In genomic region chr9:108687181-108687580, GRCm38 (mm10) we compare ENCODE assay signal across 15 mouse cellular contexts. TPM values are rescaled to one million over a fixed set of nuclear protein-coding genes. Genes with fewer than 3 reads are reported as not detected.
DNase-seq lines count a peak whose midpoint lies in the region; ATAC-seq and TF ChIP-seq lines count a peak whose summit lies in the region.
"Had no signal": no experiment of that assay in that cellular context is flagged by ENCODE, and none has a peak within 500 bp of the region (broad histone marks: within the 10 kb centered on the region; RNA-seq: fewer than 3 reads in every experiment).

No protein-coding gene starts in this region.

- no peak overlapping the region for H3K4me3 ChIP-seq in intestine, postnatal 0 days (ENCODE audit: low read depth, low read length)
- H3K4me3 ChIP-seq in intestine, embryonic 15.5 days (replicated peaks), result no peak overlapping the region
- no peak overlapping the region for H3K4me3 ChIP-seq in lung, embryonic 14.5 days (ENCODE audit: low read depth, low read length)
- no peak overlapping the region for H3K4me3 ChIP-seq in CH12.LX (replicated peaks in 1 of 3; ENCODE audit: low read depth in 2 of 3, low read length in 2 of 3, poor library complexity in 1 of 3)
- H3K4me3 ChIP-seq in small intestine, adult 2 months (ENCODE audit: low read depth, low read length), result no peak overlapping the region
- H3K4me3 ChIP-seq: embryonic facial prominence, embryonic 13.5 days; forebrain, embryonic 12.5 days; heart, embryonic 10.5 days; hindbrain, embryonic 13.5 days had no signal

- H3K9ac ChIP-seq in intestine, postnatal 0 days (ENCODE audit: low read depth, low read length), result no peak overlapping the region
- no peak overlapping the region for H3K9ac ChIP-seq in intestine, embryonic 15.5 days
- no peak overlapping the region for H3K9ac ChIP-seq in lung, embryonic 14.5 days
- H3K9ac ChIP-seq in CH12.LX (ENCODE audit: insufficient read depth, low read depth), result no peak overlapping the region
- H3K9ac ChIP-seq: embryonic facial prominence, embryonic 13.5 days; forebrain, embryonic 12.5 days; forebrain, postnatal 0 days had no signal

- DNase-seq in lung, embryonic 14.5 days, result no peak
- DNase-seq in lung, postnatal 25 days (ENCODE audit: low spot score), result no peak
- no peak for DNase-seq in CH12.LX (ENCODE audit: extremely low read depth)
- DNase-seq: cerebellum, adult 9-11 months; forebrain, postnatal 0 days; gastrocnemius, postnatal 36 days; heart, adult 18-20 months; heart, postnatal 10 days had no signal

- 69% methylated on average over 6 of the region's 6 CpGs for WGBS in intestine, postnatal 0 days
- WGBS in intestine, embryonic 15.5 days, result 87% methylated on average over 6 of the region's 6 CpGs
- 53% methylated on average over 6 of the region's 6 CpGs for WGBS in lung, embryonic 14.5 days
- whole genome bisulfite sequencing in small intestine, adult 2 months, result 33% methylated on average over 6 of the region's 6 CpGs

- no peaks in the 10 kb centered on the region for H3K27me3 ChIP-seq in intestine, postnatal 0 days (replicated peaks; ENCODE audit: control insufficient read depth, insufficient read depth, low read length)
- H3K27me3 ChIP-seq in intestine, embryonic 15.5 days (replicated peaks), result no peaks in the 10 kb centered on the region
- no peaks in the 10 kb centered on the region for H3K27me3 ChIP-seq in lung, embryonic 14.5 days (ENCODE audit: insufficient read depth, low read length)
- no peaks in the 10 kb centered on the region for H3K27me3 ChIP-seq in CH12.LX (replicated peaks)
- H3K27me3 ChIP-seq in small intestine, adult 2 months (ENCODE audit: control insufficient read depth, insufficient read depth, low read length), result no peaks in the 10 kb centered on the region
- H3K27me3 ChIP-seq: embryonic facial prominence, embryonic 13.5 days had no signal

- H3K9me3 ChIP-seq in intestine, postnatal 0 days (ENCODE audit: control insufficient read depth), result no peaks in the 10 kb centered on the region
- no peaks in the 10 kb centered on the region for H3K9me3 ChIP-seq in intestine, embryonic 15.5 days
- no peaks in the 10 kb centered on the region for H3K9me3 ChIP-seq in lung, embryonic 14.5 days (ENCODE audit: low read depth, low read length)
- H3K9me3 ChIP-seq in CH12.LX (replicated peaks; ENCODE audit: low read length), result no peaks in the 10 kb centered on the region
- H3K9me3 ChIP-seq: embryonic facial prominence, embryonic 13.5 days; forebrain, embryonic 12.5 days; heart, embryonic 10.5 days; hindbrain, embryonic 13.5 days had no signal

- dilution Hi-C loops in CH12.LX (cut with MboI; ENCODE audit: extremely low pct_ligation_motif_present, extremely low pct_unique_long_range_greater_than_20kb, low sequenced_read_pairs), result no loop called here

- no peak for TF ChIP-seq RAD21 in CH12.LX (IDR thresholded peaks at IDR 0.05; ENCODE audit: low read depth, low read length)

- no peak for ATAC-seq in intestine, postnatal 0 days
- no peak for ATAC-seq in intestine, embryonic 15.5 days
- no peak for ATAC-seq in lung, embryonic 14.5 days (ENCODE audit: insufficient read depth)
- ATAC-seq: forebrain, postnatal 0 days had no signal

- no peak for TF ChIP-seq CTCF in intestine, postnatal 0 days (IDR thresholded peaks at IDR 0.05; ENCODE audit: low read depth)
- TF ChIP-seq CTCF in lung, embryonic 14.5 days (IDR thresholded peaks at IDR 0.05; ENCODE audit: low read depth), result no peak
- TF ChIP-seq CTCF in CH12.LX (conservative IDR thresholded peaks at IDR 0.05 in 1 of 2, IDR thresholded peaks at IDR 0.05 in 1 of 2; ENCODE audit: low read depth in 2 of 2, low read length in 2 of 2), result no peak
- TF ChIP-seq CTCF in small intestine, adult 2 months (IDR thresholded peaks at IDR 0.05; ENCODE audit: extremely low read depth, insufficient read length, insufficient replicate concordance, low read depth, low read length), result no peak

- 0 out of 2 replicates have a peak overlapping the region, but pooled peaks have one; percentile 15 for H3K27ac ChIP-seq in intestine, postnatal 0 days (ENCODE audit: low read depth, low read length)
- H3K27ac ChIP-seq in intestine, embryonic 15.5 days, result no peak overlapping the region
- peak overlapping the region; percentile 51; the same call in 1 of the 2 replicates for H3K27ac ChIP-seq in lung, embryonic 14.5 days (ENCODE audit: low read depth)
- H3K27ac ChIP-seq in CH12.LX (ENCODE audit: insufficient read depth, low read depth), result no peak overlapping the region
- peak overlapping the region; percentile 87 for H3K27ac ChIP-seq in small intestine, adult 2 months (ENCODE audit: insufficient read depth, low read depth, low read length)
- H3K27ac ChIP-seq: embryonic facial prominence, embryonic 13.5 days; forebrain, embryonic 12.5 days; heart, embryonic 10.5 days; hindbrain, embryonic 13.5 days had no signal

- in situ Hi-C loops in CH12.LX (cut with MboI; ENCODE audit: low pct_ligation_motif_present, low pct_unique_long_range_greater_than_20kb, low sequenced_read_pairs), result no loop called here

- H3K36me3 ChIP-seq in intestine, postnatal 0 days (ENCODE audit: control insufficient read depth, insufficient read depth), result peaks cover 23% of the 10 kb centered on the region
- no peaks in the 10 kb centered on the region; the same call in 1 of the 2 replicates for H3K36me3 ChIP-seq in intestine, embryonic 15.5 days
- H3K36me3 ChIP-seq in lung, embryonic 14.5 days (ENCODE audit: insufficient read depth), result peaks cover 11% of the 10 kb centered on the region; the same call in 1 of the 2 replicates
- H3K36me3 ChIP-seq in CH12.LX (replicated peaks in 1 of 2; ENCODE audit: control insufficient read depth in 1 of 2, insufficient read depth in 1 of 2, low read length in 1 of 2), result peaks cover 7 to 29% of the 10 kb centered on the region in 2 experiments
- peaks cover 15% of the 10 kb centered on the region for H3K36me3 ChIP-seq in small intestine, adult 2 months (ENCODE audit: control insufficient read depth, insufficient read depth, low read length)

- TF ChIP-seq POLR2A in CH12.LX (IDR thresholded peaks at IDR 0.05; ENCODE audit: low read depth, low read length), result no peak
- no peak for TF ChIP-seq POLR2A in small intestine, adult 2 months (IDR thresholded peaks at IDR 0.05; ENCODE audit: low read depth, low read length)

- no peak for TF ChIP-seq EP300 in CH12.LX (IDR thresholded peaks at IDR 0.05; ENCODE audit: low read length)

- H3K79me2 ChIP-seq in CH12.LX (replicated peaks; ENCODE audit: control insufficient read depth, extremely low read depth, insufficient read depth, poor library complexity, severe bottlenecking), result no peaks in the 10 kb centered on the region

- peaks cover 10% of the 10 kb centered on the region for H3K4me1 ChIP-seq in intestine, postnatal 0 days (replicated peaks; ENCODE audit: control insufficient read depth, insufficient read depth, low read length)
- peaks cover 9% of the 10 kb centered on the region; the same call in 1 of the 2 replicates for H3K4me1 ChIP-seq in intestine, embryonic 15.5 days (replicated peaks)
- no peaks in the 10 kb centered on the region; the same call in 1 of the 2 replicates for H3K4me1 ChIP-seq in lung, embryonic 14.5 days (ENCODE audit: insufficient read depth)
- H3K4me1 ChIP-seq in CH12.LX (ENCODE audit: control insufficient read depth in 1 of 2, insufficient read depth in 2 of 2), result peaks cover 0 to 15% of the 10 kb centered on the region in 2 experiments; a peak in 2 of 4 replicates
- peaks cover 42% of the 10 kb centered on the region for H3K4me1 ChIP-seq in small intestine, adult 2 months (ENCODE audit: control insufficient read depth, insufficient read depth, insufficient read length, low read length)

- H3K4me2 ChIP-seq in intestine, postnatal 0 days (replicated peaks; ENCODE audit: low read depth), result no peak overlapping the region
- H3K4me2 ChIP-seq in intestine, embryonic 15.5 days (replicated peaks), result no peak overlapping the region
- H3K4me2 ChIP-seq in lung, embryonic 14.5 days, result no peak overlapping the region
- H3K4me2 ChIP-seq in CH12.LX (ENCODE audit: insufficient read depth, low read depth, poor library complexity, severe bottlenecking), result peak overlapping the region; percentile 32; the same call in 1 of the 2 replicates
- H3K4me2 ChIP-seq: embryonic facial prominence, embryonic 13.5 days; forebrain, embryonic 12.5 days; hindbrain, embryonic 13.5 days had no signal

TF ChIP-seq in CH12.LX, 34 proteins besides CTCF, POLR2A, EP300 and RAD21 (continues in another document):
- TF ChIP-seq ZNF384 (IDR thresholded peaks at IDR 0.05; ENCODE audit: low read depth, low read length) (no peak), CHD2 (IDR thresholded peaks at IDR 0.05; ENCODE audit: low read length) (no peak), USF2 (conservative IDR thresholded peaks at IDR 0.05; ENCODE audit: low read depth, low read length) (no peak), TBP (conservative IDR thresholded peaks at IDR 0.05; ENCODE audit: low read depth, low read length) (no peak), ZKSCAN1 (IDR thresholded peaks at IDR 0.05; ENCODE audit: borderline replicate concordance, low read depth, low read length) (no peak), MAX (IDR thresholded peaks at IDR 0.05; ENCODE audit: low read length) (no peak)

RNA-seq across cellular contexts. Expression of gene Prkar2a, which starts 1.9 kb away (rescaled TPM):
- 28.3 and 31.8 TPM in 2 replicates for polyA plus RNA-seq in intestine, postnatal 0 days (2015; fragmentation: Nextera tagmentation; extraction: Ambion mirVana)
- polyA plus RNA-seq in intestine, embryonic 15.5 days (2015; fragmentation: Nextera tagmentation; extraction: Ambion mirVana), result 51.9 and 55.0 TPM in 2 replicates
- polyA plus RNA-seq in lung, embryonic 14.5 days (2014; fragmentation: Nextera tagmentation; extraction: Ambion mirVana), result 35.0 and 38.1 TPM in 2 replicates
- 14.9 and 18.8 TPM in 2 replicates for total RNA-seq in CH12.LX (2012; rRNA removed)
- 10.1 and 13.6 TPM in 2 replicates for total RNA-seq in CH12.LX (2014; rRNA removed)
- polyA plus RNA-seq in CH12.LX (2012; ENCODE audit: insufficient read length, low read depth), result 41.4 and 44.4 TPM in 2 replicates
- polyA plus RNA-seq in small intestine, adult 2 months (2012; rRNA removed), result 17.6 and 31.5 TPM in 2 replicates

RNA-seq across cellular contexts. Expression of gene Slc25a20, which starts 25.3 kb away (rescaled TPM):
- polyA plus RNA-seq in intestine, postnatal 0 days (2015; fragmentation: Nextera tagmentation; extraction: Ambion mirVana), result 159 TPM in 2 replicates
- 77.1 and 83.3 TPM in 2 replicates for polyA plus RNA-seq in intestine, embryonic 15.5 days (2015; fragmentation: Nextera tagmentation; extraction: Ambion mirVana)
- 27.6 and 29.6 TPM in 2 replicates for polyA plus RNA-seq in lung, embryonic 14.5 days (2014; fragmentation: Nextera tagmentation; extraction: Ambion mirVana)
- total RNA-seq in CH12.LX (2012; rRNA removed) (15.9 and 20.9 TPM in 2 replicates), CH12.LX (2014; rRNA removed) (18.9 and 20.8 TPM in 2 replicates)
- 16.7 and 18.6 TPM in 2 replicates for polyA plus RNA-seq in CH12.LX (2012; ENCODE audit: insufficient read length, low read depth)
- 19.7 and 26.0 TPM in 2 replicates for polyA plus RNA-seq in small intestine, adult 2 months (2012; rRNA removed)

RNA-seq across cellular contexts. Expression of gene Arih2, which starts 38.0 kb away (rescaled TPM):
- 22.6 and 25.1 TPM in 2 replicates for polyA plus RNA-seq in intestine, postnatal 0 days (2015; fragmentation: Nextera tagmentation; extraction: Ambion mirVana)
- 41.0 and 46.4 TPM in 2 replicates for polyA plus RNA-seq in intestine, embryonic 15.5 days (2015; fragmentation: Nextera tagmentation; extraction: Ambion mirVana)
- polyA plus RNA-seq in lung, embryonic 14.5 days (2014; fragmentation: Nextera tagmentation; extraction: Ambion mirVana), result 41.6 and 44.9 TPM in 2 replicates
- total RNA-seq in CH12.LX (2012; rRNA removed) (28.1 and 29.0 TPM in 2 replicates), CH12.LX (2014; rRNA removed) (33.5 and 41.2 TPM in 2 replicates)
- polyA plus RNA-seq in CH12.LX (2012; ENCODE audit: insufficient read length, low read depth), result 35.3 and 36.6 TPM in 2 replicates
- polyA plus RNA-seq in small intestine, adult 2 months (2012; rRNA removed), result 13.1 and 22.4 TPM in 2 replicates

Comparison
In these comparisons a context has a peak if more than half of its experiments do, and no peak if none do; other contexts are left out.
1. H3K27ac ChIP-seq: peak in intestine, postnatal 0 days (single experiment), lung, embryonic 14.5 days (single experiment) and small intestine, adult 2 months (single experiment); none in intestine, embryonic 15.5 days (single experiment) and CH12.LX (single experiment).